Mouse (Mus musculus): ENCODE data around the gene Kcnj2. TPM values are rescaled to one million over a fixed set of nuclear protein-coding genes. Genes with fewer than 3 reads are reported as not detected.
A peak's percentile ranks its signal among the peaks of the same experiment; 100 is the strongest.

Gene Kcnj2
- total RNA-seq, 2 experiments from 2014 or later: 20.5 to 22.1 TPM

- no peak for DNase-seq
These were observed 25.2 kb downstream of the Kcnj2 start for GRCm38 (mm10) chr11:111091117-111091516.

GRCm38 (mm10) chr11:111092967-111093366 lies 27.0 kb downstream of the Kcnj2 start:
- DNase-seq: no peak

- peak; percentile 36 to 73 for DNase-seq
These were observed 30.6 kb downstream of the Kcnj2 start for GRCm38 (mm10) chr11:111096612-111097011.

- DNase-seq: no peak
These were observed 34.2 kb downstream of the Kcnj2 start for GRCm38 (mm10) chr11:111100131-111100530.

- DNase-seq: no peak
These were observed 34.7 kb downstream of the Kcnj2 start for GRCm38 (mm10) chr11:111100651-111101050.

- no peak for DNase-seq
These were observed 35.7 kb downstream of the Kcnj2 start for GRCm38 (mm10) chr11:111101620-111102176.

GRCm38 (mm10) chr11:111104422-111104821 lies 38.5 kb downstream of the Kcnj2 start:
- no peak for DNase-seq

GRCm38 (mm10) chr11:111108130-111108529 lies 42.2 kb downstream of the Kcnj2 start:
- DNase-seq: no peak

- no peak for DNase-seq
These were observed 55.5 kb downstream of the Kcnj2 start for GRCm38 (mm10) chr11:111121514-111121913.

- DNase-seq: no peak
These were observed 57.4 kb downstream of the Kcnj2 start for GRCm38 (mm10) chr11:111123324-111123723.

- DNase-seq: no peak
These were observed 60.0 kb downstream of the Kcnj2 start for GRCm38 (mm10) chr11:111125963-111126362.

Other genes with a start within 250 kb of the Kcnj2 start
- gene Kcnj16, start 98.1 kb upstream of the Kcnj2 start, total RNA-seq (2021): under 1 TPM in 1 of 2 experiments, not detected in 1; 0.72 TPM